Mouse (Mus musculus) ES-Bruce4 (cell line): ENCODE data around the gene Lrrc28.

ENCODE experiments used
- CTCF ChIP-seq: IDR thresholded peaks from one replicate; pipeline ENCODE4 v1.8.1; 2011; ENCODE audit warnings: low read depth, low read length
- EP300 ChIP-seq: IDR thresholded peaks from 2 replicates; pipeline ENCODE4 v1.6.1; 2011; ENCODE audit warnings: low read depth, low read length; ENCODE audit not compliant: insufficient read depth
- POLR2A ChIP-seq: IDR thresholded peaks from one replicate; pipeline ENCODE4 v1.8.1; 2011; ENCODE audit warnings: low read length; ENCODE audit not compliant: insufficient read depth

DNA sequence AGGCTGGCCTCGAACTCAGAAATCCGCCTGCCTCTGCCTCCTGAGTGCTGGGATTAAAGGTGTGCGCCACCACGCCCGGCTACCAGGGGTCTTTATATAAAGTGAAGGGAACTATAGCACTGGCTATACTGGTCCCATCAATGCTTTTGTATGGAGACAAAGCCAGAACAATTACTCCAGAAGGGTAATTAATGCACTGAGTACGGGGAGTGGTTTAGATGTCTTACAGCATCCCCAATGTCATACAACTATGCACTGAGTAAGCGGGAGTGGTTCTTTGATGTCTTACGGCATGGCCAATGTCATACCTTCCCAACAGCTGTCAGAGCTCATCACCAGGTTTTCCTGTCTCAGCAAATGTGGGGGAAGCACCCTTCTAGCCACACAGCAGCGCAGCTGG lies 2.1 kb downstream of the Lrrc28 start:
- TF ChIP-seq CTCF (no peak), POLR2A (no peak), EP300 (no peak)
